Mouse (Mus musculus) hindbrain, embryonic 11.5 days (tissue): ENCODE measurements around the gene Mill1. TPM values are rescaled to one million over a fixed set of nuclear protein-coding genes. Genes with fewer than 3 reads are reported as not detected.
"Not testable (repeated sequence)": the region's sequence is repeated elsewhere in the genome, so short reads cannot be mapped to it uniquely, and the experiment has no call there.

Source experiments
- ATAC-seq: fragments of 200-750 bp; cut with Nextera tagmentation; 2 replicates; pipeline ENCODE4 v1.8.0; 2017; ENCODE audit warnings: mild to moderate bottlenecking, moderate TSS enrichment, moderate library complexity; ENCODE audit not compliant: low FRiP score
- DNase-seq: peaks from one replicate; pipeline ENCODE4 v3.0.0-alpha.2; 2015; ENCODE audit warnings: low spot score
- H3K27ac ChIP-seq: fragments of 300-500 bp; sonication (generic); 2 replicates; pipeline ENCODE4 v1.5.1; 2014; ENCODE audit warnings: mild to moderate bottlenecking, low read depth, low read length
- H3K27me3 ChIP-seq: fragments of 300-500 bp; sonication (generic); 2 replicates; pipeline ENCODE4 v1.6.1; 2014; ENCODE audit warnings: mild to moderate bottlenecking, low read length, moderate library complexity, mixed read lengths; ENCODE audit not compliant: control insufficient read depth, insufficient read depth
- H3K36me3 ChIP-seq: fragments of 300-500 bp; sonication (generic); 2 replicates; pipeline ENCODE4 v1.6.1; 2014; ENCODE audit warnings: mild to moderate bottlenecking, low read length, moderate library complexity, mixed read lengths; ENCODE audit not compliant: control insufficient read depth, insufficient read depth
- H3K4me1 ChIP-seq: fragments of 300-500 bp; sonication (generic); replicated peaks from 2 replicates; pipeline ENCODE4 v1.6.1; 2014; ENCODE audit warnings: low read length, mixed read lengths; ENCODE audit not compliant: control insufficient read depth, insufficient read depth
- H3K4me2 ChIP-seq: fragments of 300-500 bp; sonication (generic); replicated peaks from 2 replicates; pipeline ENCODE4 v1.6.1; 2014; ENCODE audit warnings: mild to moderate bottlenecking, low read depth, low read length
- H3K4me3 ChIP-seq: fragments of 300-500 bp; sonication (generic); 2 replicates; pipeline ENCODE4 v1.5.1; 2014; ENCODE audit warnings: low read depth, low read length
- H3K9ac ChIP-seq: fragments of 300-500 bp; sonication (generic); 2 replicates; pipeline ENCODE4 v1.6.1; 2014; ENCODE audit warnings: low read depth, low read length
- H3K9me3 ChIP-seq: fragments of 300-500 bp; sonication (generic); 2 replicates; pipeline ENCODE4 v1.6.1; 2016; ENCODE audit warnings: low read length; ENCODE audit not compliant: control insufficient read depth
- WGBS: fragments of 180-500 bp; shearing (Covaris S2); extraction: QIAGEN DNeasy Blood & Tissue Kit; methylation state at CpG from one replicate; pipeline ENCODE4 v1.1.7; 2014; 5-methylcytosine and 5-hydroxymethylcytosine counted together
- polyA plus RNA-seq: library from polyadenylated mRNA; unstranded; fragments of >200 nt; fragmentation: Nextera tagmentation; extraction: Ambion mirVana; gene quantifications from 2 replicates; pipeline ENCODE4 v1.2.1, GENCODE M21; 2014

Gene Mill1
- not detected in 2 replicates for polyA plus RNA-seq

DNA sequence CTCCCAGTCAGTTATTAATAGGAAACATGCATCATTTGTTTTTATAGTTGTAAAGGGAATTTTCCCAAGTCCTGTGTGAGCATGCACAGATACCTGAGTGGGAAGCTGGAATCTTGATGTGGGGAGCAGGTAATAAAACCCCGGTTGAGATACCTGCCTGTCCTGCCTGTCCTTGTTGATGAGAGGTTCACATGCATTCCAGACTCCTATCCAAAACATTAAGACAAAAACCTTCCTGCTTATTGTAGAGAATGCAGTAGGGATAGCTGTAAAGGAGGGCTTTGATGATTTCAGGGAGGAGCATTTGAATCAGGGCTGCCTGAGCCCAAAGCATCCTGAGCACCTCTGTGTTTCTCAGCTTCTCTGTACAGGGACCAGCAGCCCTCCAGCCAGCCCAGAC is at the start of gene Mill1:
Gene Mill1 (plus strand): TSS at position 301 of the 400 bp plus-strand sequence.
- no peaks in the 10 kb centered on the region for H3K36me3 ChIP-seq
- H3K27me3 ChIP-seq = no peaks in the 10 kb centered on the region
- no peak within 1 kb of the TSS for H3K27ac ChIP-seq
- H3K4me2 ChIP-seq = no peak within 1 kb of the TSS
- 63% methylated on average over 1 of the region's 1 CpGs for WGBS
- no peak within 1 kb of the TSS for H3K4me3 ChIP-seq
- ATAC-seq = no peak
- DNase-seq = no peak
- H3K9ac ChIP-seq = no peak within 1 kb of the TSS
- no peaks in the 10 kb centered on the region for H3K4me1 ChIP-seq
- H3K9me3 ChIP-seq = no peaks in the 10 kb centered on the region; the same call in 1 of the 2 replicates

DNA sequence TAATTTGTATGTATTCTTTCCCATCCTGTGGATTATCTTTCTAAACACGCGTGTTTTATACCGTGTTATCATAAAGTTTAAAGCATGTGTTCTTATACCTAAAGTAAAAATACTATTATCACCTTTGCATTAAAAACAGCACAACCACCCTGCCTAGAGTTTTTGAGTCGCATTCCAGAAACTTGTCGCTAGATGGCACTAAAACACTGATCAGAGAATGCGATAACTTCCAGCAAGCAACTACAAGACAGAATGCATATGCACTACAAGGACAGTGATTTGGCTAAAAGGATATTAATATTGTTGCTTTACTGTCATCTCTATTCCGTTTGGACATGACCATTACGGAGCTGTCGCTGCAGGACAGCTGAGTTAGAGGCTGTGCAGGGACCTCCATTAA is 34.2 kb upstream of the Mill1 start:
- no peak overlapping the region for H3K27ac ChIP-seq
- no peak overlapping the region for H3K4me2 ChIP-seq
- peak; percentile 36 for DNase-seq
- no peak overlapping the region for H3K9ac ChIP-seq
- H3K4me1 ChIP-seq = no peaks in the 10 kb centered on the region
- 11% methylated on average over 9 of the region's 9 CpGs for WGBS
- H3K27me3 ChIP-seq = no peaks in the 10 kb centered on the region
- ATAC-seq = no peak
- no peaks in the 10 kb centered on the region for H3K36me3 ChIP-seq
- H3K9me3 ChIP-seq = no peaks in the 10 kb centered on the region; the same call in 1 of the 2 replicates
- H3K4me3 ChIP-seq = no peak overlapping the region

DNA sequence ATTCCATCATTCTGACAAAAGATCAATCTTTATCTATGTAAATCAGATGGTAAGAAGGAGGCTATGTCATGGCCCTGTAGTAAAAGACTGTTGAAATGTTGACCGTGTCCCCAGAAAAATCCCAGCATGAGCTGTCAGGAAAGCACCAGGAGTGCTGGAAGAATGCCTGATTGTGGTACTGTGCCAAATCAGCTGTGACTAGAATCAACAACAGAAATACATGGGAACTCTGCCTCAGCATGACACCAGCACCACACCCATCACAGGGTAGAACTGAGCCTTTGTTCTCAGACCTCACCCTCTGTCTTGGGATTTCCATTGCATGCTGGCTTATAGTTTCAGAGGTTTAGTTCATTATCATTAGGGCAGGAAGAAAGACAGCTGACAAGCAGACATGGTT is 30.4 kb upstream of the Mill1 start:
- Histone ChIP-seq H3K4me2 (no peak overlapping the region), H3K9ac (no peak overlapping the region), H3K4me1 (no peaks in the 10 kb centered on the region), H3K4me3 (no peak overlapping the region), H3K27ac (no peak overlapping the region), H3K36me3 (no peaks in the 10 kb centered on the region), H3K27me3 (no peaks in the 10 kb centered on the region), H3K9me3 (no peaks in the 10 kb centered on the region; the same call in 1 of the 2 replicates)
- 48% methylated on average over 1 of the region's 1 CpGs for WGBS
- DNase-seq (no peak), ATAC-seq (no peak)

DNA sequence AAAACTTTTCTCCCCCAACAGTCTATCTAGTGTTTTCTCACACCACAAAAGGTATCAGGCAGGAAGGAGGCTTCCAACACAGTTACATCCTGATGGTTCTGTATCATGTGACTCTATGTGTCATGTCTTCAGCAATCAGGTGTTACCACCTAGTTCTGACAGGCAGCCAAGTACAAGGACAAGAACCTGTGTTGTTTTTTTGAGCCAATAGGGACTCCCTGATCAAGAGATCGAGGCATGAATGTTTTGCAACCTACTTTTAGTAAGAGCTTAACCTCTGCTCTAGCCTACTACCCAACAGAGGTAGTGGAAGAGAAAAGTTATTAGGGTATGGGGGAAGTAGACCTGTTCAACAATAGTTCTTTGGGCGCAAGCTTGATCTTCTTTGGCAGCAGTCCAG is 6.6 kb upstream of the Mill1 start:
- ATAC-seq (no peak), DNase-seq (no peak)
- H3K36me3 ChIP-seq = no peaks in the 10 kb centered on the region
- H3K9me3 ChIP-seq = no peaks in the 10 kb centered on the region
- 75% methylated on average over 2 of the region's 2 CpGs for WGBS
- no peak overlapping the region for H3K4me3 ChIP-seq
- no peaks in the 10 kb centered on the region for H3K4me1 ChIP-seq
- no peak overlapping the region for H3K9ac ChIP-seq
- no peak overlapping the region for H3K4me2 ChIP-seq
- H3K27ac ChIP-seq = no peak overlapping the region
- H3K27me3 ChIP-seq = no peaks in the 10 kb centered on the region

DNA sequence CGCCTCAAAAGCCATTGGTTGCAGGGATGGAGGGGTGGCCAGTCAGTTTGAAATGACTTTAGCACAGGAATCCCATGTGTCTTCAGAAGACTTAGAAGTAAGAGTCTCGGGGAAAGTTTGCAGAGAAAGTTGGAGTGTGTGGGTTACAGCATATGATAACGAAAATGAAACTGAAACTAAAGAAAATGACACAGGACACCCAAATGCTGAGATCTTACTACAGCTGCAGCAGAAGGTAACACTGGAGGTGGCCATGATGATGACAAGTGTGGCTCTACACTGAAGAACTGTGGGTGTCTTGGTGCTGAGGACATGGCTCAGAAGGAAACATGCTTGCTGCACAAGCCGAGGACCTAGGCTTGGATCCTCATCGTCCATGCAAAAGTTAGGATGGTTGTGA is 3.9 kb upstream of the Mill1 start:
- Histone ChIP-seq H3K4me1 (no peaks in the 10 kb centered on the region), H3K27ac (no peak overlapping the region), H3K9ac (no peak overlapping the region), H3K9me3 (no peaks in the 10 kb centered on the region), H3K4me2 (no peak overlapping the region), H3K36me3 (no peaks in the 10 kb centered on the region), H3K4me3 (no peak overlapping the region), H3K27me3 (no peaks in the 10 kb centered on the region)
- DNase-seq (no peak), ATAC-seq (no peak)
- 79% methylated on average over 5 of the region's 5 CpGs for WGBS

DNA sequence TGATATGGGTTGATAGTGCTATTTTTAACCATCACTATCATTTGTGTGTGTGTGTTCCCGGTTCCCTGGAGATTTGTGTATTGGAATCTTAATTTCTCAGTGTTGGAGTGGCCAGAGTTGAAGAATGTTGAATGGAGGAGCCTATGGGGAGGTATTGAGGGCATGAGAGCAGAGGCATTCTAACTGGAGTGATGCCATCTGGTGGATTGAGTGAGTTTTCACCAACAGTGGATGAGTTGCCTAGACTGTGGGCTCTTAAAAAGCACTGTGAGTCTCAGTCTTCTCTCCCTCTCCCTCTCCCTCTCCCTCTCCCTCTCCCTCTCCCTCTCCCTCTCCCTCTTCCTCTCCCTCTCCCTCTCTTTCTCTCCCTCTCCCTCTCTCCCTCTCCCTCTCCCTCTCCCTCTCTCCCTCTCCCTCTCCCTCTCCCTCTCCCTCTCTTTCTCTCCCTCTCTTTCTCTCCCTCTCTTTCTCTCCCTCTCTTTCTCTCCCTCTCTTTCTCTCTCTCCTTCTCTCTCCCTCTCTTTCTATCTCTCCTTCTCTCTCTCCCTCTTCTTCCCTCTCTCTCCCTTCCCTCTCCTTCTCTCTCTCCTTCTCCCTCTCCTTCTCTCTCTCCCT is 1.1 kb upstream of the Mill1 start:
- H3K4me3 ChIP-seq, H3K4me1 ChIP-seq, H3K9me3 ChIP-seq, H3K9ac ChIP-seq, H3K4me2 ChIP-seq, DNase-seq, ATAC-seq, H3K27me3 ChIP-seq, H3K27ac ChIP-seq, H3K36me3 ChIP-seq: not testable (repeated sequence)
- WGBS = 55% methylated on average over 1 of the region's 1 CpGs

DNA sequence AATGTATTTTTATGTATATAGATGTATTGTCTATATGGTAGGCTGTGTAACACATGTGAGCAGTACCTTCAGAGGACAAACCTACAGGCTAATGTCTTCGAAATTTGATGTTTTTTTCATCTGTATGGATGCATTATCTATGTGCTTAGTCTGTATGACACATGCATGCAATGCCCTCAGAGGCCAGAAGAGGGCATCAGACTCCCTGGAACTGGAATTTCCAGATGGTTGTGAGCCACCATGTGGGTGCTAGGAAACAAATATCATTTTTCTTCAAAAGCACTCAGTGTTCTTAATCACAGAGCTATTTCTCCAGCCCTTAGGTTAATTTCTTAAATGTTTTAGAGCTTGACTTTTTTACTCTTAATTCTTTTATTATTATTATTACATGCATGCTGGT is 15.1 kb downstream of the Mill1 start:
- H3K9me3 ChIP-seq = peaks cover 3% of the 10 kb centered on the region
- WGBS = 38% methylated on average over 1 of the region's 1 CpGs
- ATAC-seq = no peak

DNA sequence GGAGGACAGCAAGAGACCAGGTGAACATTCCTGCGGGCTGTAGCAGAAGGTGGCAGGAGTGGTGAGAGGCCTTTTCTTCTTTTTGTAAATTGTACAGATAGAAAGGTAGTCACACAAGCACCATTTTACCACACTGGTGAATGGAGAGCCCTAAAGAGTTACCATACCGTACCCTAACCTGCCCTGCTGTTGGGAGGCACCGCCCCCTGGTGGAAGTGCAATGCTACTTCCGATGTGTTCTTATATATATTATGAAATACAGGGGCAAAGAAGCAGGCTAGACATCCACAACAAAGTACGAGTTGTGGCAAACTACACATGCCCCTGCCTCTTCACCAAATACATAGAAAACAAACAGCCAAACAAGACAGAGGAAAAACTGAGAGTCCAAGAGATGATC is 19.9 kb downstream of the Mill1 start:
- WGBS = 63% methylated on average over 5 of the region's 5 CpGs
- Histone ChIP-seq H3K4me2 (no peak overlapping the region), H3K27ac (no peak overlapping the region), H3K4me3 (no peak overlapping the region), H3K9ac (no peak overlapping the region), H3K36me3 (no peaks in the 10 kb centered on the region), H3K9me3 (peaks cover 11% of the 10 kb centered on the region), H3K4me1 (no peaks in the 10 kb centered on the region), H3K27me3 (no peaks in the 10 kb centered on the region)
- ATAC-seq (no peak), DNase-seq (no peak)

More for the DNA sequence above, 15.1 kb downstream of the Mill1 start:
- Histone ChIP-seq H3K4me3 (no peak overlapping the region), H3K36me3 (no peaks in the 10 kb centered on the region), H3K4me2 (no peak overlapping the region), H3K4me1 (no peaks in the 10 kb centered on the region), H3K27me3 (no peaks in the 10 kb centered on the region), H3K9ac (no peak overlapping the region), H3K27ac (no peak overlapping the region)
- no peak for DNase-seq
